ENCODE assay signal across 25 mouse cellular contexts in the genomic region with DNA sequence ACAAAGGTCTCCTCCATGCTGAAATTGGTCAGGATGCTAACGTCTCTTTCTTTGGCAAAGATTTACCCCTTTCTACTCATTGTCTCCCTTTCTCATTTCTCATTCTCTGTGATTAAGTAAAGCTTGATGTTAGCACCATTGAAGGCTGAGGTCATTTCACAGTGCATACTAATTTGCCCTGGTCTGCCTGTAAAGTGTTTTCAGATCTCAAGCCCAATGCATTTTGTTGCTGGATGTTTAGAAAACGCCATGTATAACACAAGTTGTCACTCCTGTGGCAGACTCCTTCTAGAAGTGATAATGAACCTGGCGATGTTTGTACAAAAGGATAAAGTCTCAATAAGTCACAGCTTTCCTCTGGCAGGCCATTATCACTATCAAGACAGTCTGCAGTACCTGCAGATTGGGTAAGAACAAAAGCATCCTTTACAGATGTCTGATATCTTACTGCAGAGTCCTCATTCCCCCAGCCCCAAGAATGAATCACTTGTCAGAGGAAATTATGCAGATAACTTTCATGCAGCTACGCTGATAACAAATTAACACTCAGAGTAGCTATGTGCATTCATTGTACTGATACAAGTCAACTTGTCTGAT.
"Had no signal": no experiment of that assay in that cellular context is flagged by ENCODE, and none has a peak within 500 bp of the region (broad histone marks: within the 10 kb centered on the region; RNA-seq: fewer than 3 reads in every experiment).

No protein-coding gene starts in this region.

- H3K4me2 ChIP-seq: limb, embryonic 13.5 days; liver, embryonic 12.5 days; liver, embryonic 15.5 days; lung, embryonic 15.5 days; midbrain, embryonic 12.5 days; midbrain, embryonic 15.5 days; neural tube, embryonic 13.5 days had no signal

- H3K4me3 ChIP-seq: limb, embryonic 10.5 days; limb, embryonic 13.5 days; liver, embryonic 12.5 days; liver, embryonic 15.5 days; lung, embryonic 15.5 days; midbrain, embryonic 12.5 days; midbrain, embryonic 15.5 days; myocyte; neural tube, embryonic 13.5 days had no signal

- H3K36me3 ChIP-seq: limb, embryonic 10.5 days; limb, embryonic 13.5 days; liver, embryonic 12.5 days; liver, embryonic 15.5 days; lung, embryonic 15.5 days; midbrain, embryonic 12.5 days; midbrain, embryonic 15.5 days; neural tube, embryonic 13.5 days had no signal

- DNase-seq: kidney, adult 18-20 months; kidney, adult 9 months; kidney, postnatal 14 days; kidney, postnatal 4 days; layer of hippocampus, adult 9-11 months; liver; lung, adult 18-20 months; lung, postnatal 14 days; lung, postnatal 4 days; right cerebral cortex, adult 18-20 months; right cerebral cortex, postnatal 14 days; right cerebral cortex, postnatal 4 days; thymus, adult 2 months; thymus, postnatal 14 days; thymus, postnatal 4 days had no signal

- H3K4me1 ChIP-seq: limb, embryonic 10.5 days; limb, embryonic 13.5 days; liver, embryonic 12.5 days; liver, embryonic 15.5 days; lung, embryonic 15.5 days; midbrain, embryonic 12.5 days; midbrain, embryonic 15.5 days; neural tube, embryonic 13.5 days had no signal

- H3K27me3 ChIP-seq: limb, embryonic 13.5 days; liver, embryonic 12.5 days; liver, embryonic 15.5 days; lung, embryonic 15.5 days; midbrain, embryonic 12.5 days; midbrain, embryonic 15.5 days; neural tube, embryonic 13.5 days had no signal

- H3K9me3 ChIP-seq: limb, embryonic 10.5 days; limb, embryonic 13.5 days; liver, embryonic 12.5 days; liver, embryonic 15.5 days; lung, embryonic 15.5 days; midbrain, embryonic 12.5 days; midbrain, embryonic 15.5 days had no signal

- H3K9ac ChIP-seq: limb, embryonic 13.5 days; liver, embryonic 12.5 days; liver, embryonic 15.5 days; lung, embryonic 15.5 days; midbrain, embryonic 12.5 days; midbrain, embryonic 15.5 days; neural tube, embryonic 13.5 days had no signal

- ATAC-seq: liver, embryonic 12.5 days; midbrain, embryonic 15.5 days had no signal

- H3K27ac ChIP-seq: limb, embryonic 10.5 days; limb, embryonic 13.5 days; liver, embryonic 12.5 days; liver, embryonic 15.5 days; lung, embryonic 15.5 days; midbrain, embryonic 12.5 days; midbrain, embryonic 15.5 days; neural tube, embryonic 13.5 days; stomach, postnatal 0 days had no signal
